Mouse (Mus musculus) hindbrain, embryonic 16.5 days (tissue): ENCODE data around the gene Tent4b. TPM values are rescaled to one million over a fixed set of nuclear protein-coding genes. Genes with fewer than 3 reads are reported as not detected.

Experiments used
- ATAC-seq: fragments of 200-750 bp; cut with Nextera tagmentation; 2 replicates; pipeline ENCODE4 v1.8.0; 2017; ENCODE audit warnings: moderate TSS enrichment, moderate library complexity
- H3K27ac ChIP-seq: fragments of 300-500 bp; sonication (generic); 2 replicates; pipeline ENCODE4 v1.5.1; 2014; ENCODE audit warnings: low read depth, mild to moderate bottlenecking, control low read depth, low read length, moderate library complexity
- H3K27me3 ChIP-seq: fragments of 300-500 bp; sonication (generic); replicated peaks from 2 replicates; pipeline ENCODE4 v1.6.1; 2014; ENCODE audit warnings: low read length; ENCODE audit not compliant: control insufficient read depth, insufficient read depth
- H3K36me3 ChIP-seq: fragments of 300-500 bp; sonication (generic); 2 replicates; pipeline ENCODE4 v1.6.1; 2014; ENCODE audit warnings: mild to moderate bottlenecking, low read length, moderate library complexity, mixed read lengths; ENCODE audit not compliant: control insufficient read depth, insufficient read depth
- H3K4me1 ChIP-seq: fragments of 300-500 bp; sonication (generic); 2 replicates; pipeline ENCODE4 v1.6.1; 2014; ENCODE audit warnings: low read depth, low read length; ENCODE audit not compliant: control insufficient read depth, insufficient read depth
- H3K4me2 ChIP-seq: fragments of 300-500 bp; sonication (generic); 2 replicates; pipeline ENCODE4 v1.6.1; 2014; ENCODE audit warnings: mild to moderate bottlenecking, low read length, control low read depth, moderate library complexity
- H3K4me3 ChIP-seq: fragments of 300-500 bp; sonication (generic); 2 replicates; pipeline ENCODE4 v1.5.1; 2014; ENCODE audit warnings: mild to moderate bottlenecking, low read length, control low read depth, moderate library complexity
- H3K9ac ChIP-seq: fragments of 300-500 bp; sonication (generic); 2 replicates; pipeline ENCODE4 v1.6.1; 2014; ENCODE audit warnings: low read depth, mild to moderate bottlenecking, control low read depth, low read length, moderate library complexity
- H3K9me3 ChIP-seq: fragments of 300-500 bp; sonication (generic); 2 replicates; pipeline ENCODE4 v1.6.1; 2014; ENCODE audit warnings: mild to moderate bottlenecking, low read length, moderate library complexity; ENCODE audit not compliant: control insufficient read depth
- WGBS: fragments of 180-500 bp; shearing (Covaris S2); extraction: QIAGEN DNeasy Blood & Tissue Kit; methylation state at CpG from one replicate; pipeline ENCODE4 v1.1.7; 2014; 5-methylcytosine and 5-hydroxymethylcytosine counted together
- polyA plus RNA-seq: library from polyadenylated mRNA; unstranded; fragments of >200 nt; fragmentation: Nextera tagmentation; extraction: Ambion mirVana; gene quantifications from 2 replicates; pipeline ENCODE4 v1.2.1, GENCODE M21; 2015

Gene Tent4b
- 7.7 and 8.5 TPM in 2 replicates for polyA plus RNA-seq

DNA sequence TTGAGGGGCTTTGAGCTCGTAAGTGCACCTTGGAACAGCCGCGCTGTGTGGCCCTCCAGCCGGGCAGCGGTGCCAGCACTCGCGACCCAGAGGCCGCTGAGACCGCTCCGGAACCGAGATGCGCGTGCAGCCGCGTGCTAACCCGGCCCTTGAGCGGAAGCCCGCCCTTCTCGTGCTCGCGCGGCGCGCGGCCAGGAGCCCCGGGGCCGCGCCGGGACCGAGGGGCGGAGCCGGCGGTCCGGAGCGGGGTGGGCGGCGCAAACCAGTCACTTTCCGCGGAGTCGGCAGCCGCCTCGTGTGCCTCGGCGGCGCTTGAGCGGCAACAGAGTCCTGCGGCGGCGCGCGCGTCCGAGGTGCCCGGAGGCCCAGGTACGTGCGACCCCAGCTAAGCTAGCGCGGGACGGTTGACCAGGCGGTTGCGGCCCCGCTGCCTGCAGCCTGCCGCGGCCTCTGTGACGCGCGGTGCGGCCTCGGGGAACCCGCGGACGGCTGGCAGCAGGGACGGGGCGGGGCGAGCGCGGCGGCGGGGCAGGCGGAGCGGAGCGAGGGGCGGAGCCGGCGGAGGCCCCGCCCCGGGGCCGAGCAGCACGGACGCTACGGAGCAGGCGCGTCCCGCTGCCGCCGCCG lies at the start of gene Tent4b:
Gene Tent4b (plus strand): TSS at position 269 of the 627 bp plus-strand sequence.
- H3K9ac ChIP-seq: peak within 1 kb of the TSS; percentile 91
- peaks cover 27% of the 10 kb centered on the region for H3K4me1 ChIP-seq
- H3K4me2 ChIP-seq: peak within 1 kb of the TSS; percentile 93
- H3K27me3 ChIP-seq: no peaks in the 10 kb centered on the region
- peak within 1 kb of the TSS; percentile 99 for H3K27ac ChIP-seq
- no peaks in the 10 kb centered on the region for H3K36me3 ChIP-seq
- no peaks in the 10 kb centered on the region for H3K9me3 ChIP-seq
- under 1% methylated on average over 69 of the region's 97 CpGs for WGBS
- peak; percentile 97 for ATAC-seq
- H3K4me3 ChIP-seq: peak within 1 kb of the TSS; percentile 92

DNA sequence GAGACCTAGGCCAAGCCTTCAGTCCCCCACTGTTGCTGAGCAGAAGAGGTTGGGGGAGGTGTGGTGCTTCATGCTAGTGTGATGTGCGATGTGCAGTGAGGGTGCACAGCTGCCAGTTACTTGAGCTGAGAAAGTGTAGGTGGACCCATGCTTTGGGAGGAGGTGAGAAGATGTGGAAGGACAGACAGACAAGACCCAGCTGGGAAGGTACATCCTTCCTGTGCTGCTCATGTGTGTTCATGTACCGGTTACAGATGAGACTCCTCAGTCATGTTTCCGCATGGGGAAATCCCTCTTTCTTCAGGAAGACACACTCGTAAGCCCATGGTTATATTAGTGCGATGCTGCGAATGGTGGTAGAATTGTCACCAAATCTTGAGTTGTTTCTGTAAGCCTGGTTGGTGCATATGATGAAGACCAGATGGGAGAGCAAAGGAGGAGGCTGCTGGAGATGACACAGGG lies 48.1 kb upstream of the Tent4b start:
- Histone ChIP-seq H3K27me3 (no peaks in the 10 kb centered on the region), H3K4me1 (no peaks in the 10 kb centered on the region), H3K36me3 (peaks cover 47% of the 10 kb centered on the region), H3K9me3 (no peaks in the 10 kb centered on the region), H3K4me3 (no peak overlapping the region), H3K27ac (no peak overlapping the region), H3K9ac (no peak overlapping the region), H3K4me2 (no peak overlapping the region)
- ATAC-seq: no peak
- WGBS: 96% methylated on average over 6 of the region's 6 CpGs

DNA sequence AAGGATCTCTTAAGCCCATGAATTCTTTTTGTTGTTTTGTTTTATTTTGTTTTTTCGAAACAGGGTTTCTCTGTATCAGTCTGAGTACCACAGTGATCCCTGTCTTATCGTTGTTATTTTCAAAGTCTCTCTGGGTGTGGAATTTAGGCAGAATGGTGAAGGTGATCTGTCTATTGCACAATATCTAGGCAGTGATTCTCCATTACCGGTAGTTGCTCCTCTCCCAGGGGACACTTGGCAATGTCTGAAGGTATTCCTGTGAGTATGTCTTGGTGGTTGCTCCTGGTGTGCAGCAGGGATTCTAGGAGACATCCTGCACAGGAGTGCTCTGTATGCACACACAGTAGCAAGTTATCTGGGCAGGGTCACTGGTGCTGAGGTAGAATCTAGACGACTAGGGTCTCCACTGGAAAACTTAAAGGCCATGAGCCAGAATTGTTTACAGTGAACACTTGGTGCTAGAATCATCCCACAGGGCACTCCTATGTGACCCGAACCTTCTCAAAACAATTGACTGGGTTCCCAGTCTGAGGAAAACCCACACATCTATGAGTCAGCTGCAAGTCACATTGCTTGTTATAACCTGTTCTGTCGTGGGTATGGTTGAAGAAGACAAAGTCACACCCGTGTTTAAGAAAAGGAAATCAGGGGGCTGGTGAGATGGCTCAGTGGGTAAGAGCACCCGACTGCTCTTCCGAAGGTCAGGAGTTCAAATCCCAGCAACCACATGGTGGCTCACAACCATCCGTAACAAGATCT lies 38.6 kb upstream of the Tent4b start:
- Histone ChIP-seq H3K4me2 (no peak overlapping the region), H3K36me3 (peaks cover 48% of the 10 kb centered on the region), H3K9ac (no peak overlapping the region), H3K9me3 (no peaks in the 10 kb centered on the region), H3K4me1 (no peaks in the 10 kb centered on the region), H3K27ac (no peak overlapping the region), H3K4me3 (no peak overlapping the region), H3K27me3 (no peaks in the 10 kb centered on the region)
- ATAC-seq: no peak
- 94% methylated on average over 9 of the region's 10 CpGs for WGBS

DNA sequence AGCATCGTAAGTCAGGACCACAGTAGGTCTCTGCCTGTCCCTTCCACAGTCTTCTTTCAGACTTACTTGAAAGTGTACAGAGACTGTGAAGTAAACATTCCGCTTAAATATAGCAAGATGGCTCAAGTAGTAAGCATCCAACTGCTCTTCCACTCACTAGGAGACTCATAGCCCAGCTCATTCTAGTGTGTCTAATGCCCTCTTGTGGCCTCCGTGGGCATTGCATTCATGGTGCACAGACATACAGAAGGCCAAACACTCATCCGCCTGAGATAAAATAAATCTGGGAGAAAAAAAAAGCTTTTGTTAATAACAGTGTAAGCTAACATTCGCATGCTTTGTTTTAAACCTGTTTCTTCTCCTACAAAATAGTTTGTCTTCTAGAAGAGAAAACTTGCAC lies 37.6 kb upstream of the Tent4b start:
- ATAC-seq: no peak
- Histone ChIP-seq H3K4me2 (no peak overlapping the region), H3K9me3 (no peaks in the 10 kb centered on the region), H3K27ac (no peak overlapping the region), H3K36me3 (peaks cover 53% of the 10 kb centered on the region), H3K4me1 (no peaks in the 10 kb centered on the region), H3K9ac (no peak overlapping the region), H3K27me3 (no peaks in the 10 kb centered on the region), H3K4me3 (no peak overlapping the region)
- WGBS: 80% methylated on average over 5 of the region's 5 CpGs

DNA sequence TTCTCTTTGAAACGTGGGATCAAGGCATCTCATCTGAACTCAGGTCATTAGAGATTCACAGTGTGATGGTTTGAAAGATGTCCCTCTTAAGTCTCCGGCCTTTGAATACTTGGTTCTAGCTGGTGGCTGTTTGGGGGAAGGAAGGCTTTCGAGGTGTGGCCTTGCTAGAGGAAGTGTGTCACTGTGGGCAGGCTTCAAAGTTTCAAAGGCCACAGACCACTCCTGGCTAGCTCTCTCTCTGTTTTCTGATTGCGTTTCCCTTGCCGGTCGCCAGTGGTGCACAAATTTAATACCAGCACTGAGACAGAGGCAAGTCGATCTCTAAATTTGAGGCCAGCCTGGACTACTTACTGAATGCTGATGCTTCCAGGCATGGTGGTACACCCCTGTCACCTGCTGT lies 23.7 kb upstream of the Tent4b start:
- Histone ChIP-seq H3K9ac (no peak overlapping the region), H3K36me3 (peaks cover 12% of the 10 kb centered on the region), H3K4me2 (no peak overlapping the region), H3K4me3 (no peak overlapping the region), H3K27me3 (no peaks in the 10 kb centered on the region), H3K4me1 (no peaks in the 10 kb centered on the region), H3K9me3 (no peaks in the 10 kb centered on the region), H3K27ac (no peak overlapping the region)
- ATAC-seq: no peak
- 88% methylated on average over 7 of the region's 7 CpGs for WGBS

DNA sequence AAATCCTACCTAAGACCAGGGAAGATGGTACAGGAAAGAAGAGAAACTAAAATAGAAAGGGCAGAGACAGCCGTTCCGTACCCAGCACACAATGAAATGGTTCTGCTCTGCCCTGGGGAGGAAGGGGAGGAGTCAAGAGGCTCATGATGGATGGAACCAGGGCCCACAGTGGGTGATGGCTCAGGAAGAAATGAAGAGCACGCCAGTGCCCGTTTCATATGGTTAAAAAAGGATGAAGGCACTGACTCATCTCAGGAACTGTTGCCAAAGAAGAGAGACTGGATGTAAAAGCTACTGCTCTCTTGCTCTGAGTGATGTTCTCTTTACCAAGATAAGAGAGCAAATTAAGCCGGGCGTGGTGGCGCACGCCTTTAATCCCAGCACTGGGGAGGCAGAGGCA lies 21.7 kb upstream of the Tent4b start:
- no peaks in the 10 kb centered on the region for H3K4me1 ChIP-seq
- no peak overlapping the region for H3K9ac ChIP-seq
- no peaks in the 10 kb centered on the region for H3K9me3 ChIP-seq
- no peak overlapping the region for H3K4me3 ChIP-seq
- H3K27ac ChIP-seq: no peak overlapping the region
- H3K4me2 ChIP-seq: no peak overlapping the region
- 91% methylated on average over 8 of the region's 8 CpGs for WGBS
- ATAC-seq: no peak
- peaks cover 3% of the 10 kb centered on the region; the same call in 1 of the 2 replicates for H3K36me3 ChIP-seq
- no peaks in the 10 kb centered on the region for H3K27me3 ChIP-seq

DNA sequence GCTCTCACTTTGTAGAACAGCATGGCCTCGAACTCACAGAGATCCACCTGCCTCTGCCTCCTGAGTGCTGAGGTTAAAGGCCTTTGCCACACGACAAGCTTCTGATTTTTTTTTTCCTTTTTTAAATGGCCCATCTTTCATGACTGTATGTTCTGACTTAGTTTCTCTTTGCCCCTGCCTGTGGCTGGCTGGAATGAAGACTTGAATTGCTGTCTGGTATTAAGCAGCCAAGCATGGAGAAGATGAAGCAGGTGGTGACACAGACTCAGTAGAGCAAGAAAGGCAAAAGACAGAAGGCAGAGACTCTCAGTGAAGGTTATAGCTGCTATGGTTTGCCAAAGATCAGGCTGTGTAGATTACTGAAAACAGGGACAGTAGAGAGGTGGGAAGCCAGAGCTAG lies 15.9 kb upstream of the Tent4b start:
- ATAC-seq: no peak
- 82% methylated on average over 2 of the region's 2 CpGs for WGBS
- H3K27me3 ChIP-seq: no peaks in the 10 kb centered on the region
- H3K4me3 ChIP-seq: no peak overlapping the region
- H3K9me3 ChIP-seq: no peaks in the 10 kb centered on the region
- H3K9ac ChIP-seq: no peak overlapping the region
- no peak overlapping the region for H3K27ac ChIP-seq
- no peaks in the 10 kb centered on the region for H3K36me3 ChIP-seq
- H3K4me1 ChIP-seq: no peaks in the 10 kb centered on the region
- H3K4me2 ChIP-seq: no peak overlapping the region

DNA sequence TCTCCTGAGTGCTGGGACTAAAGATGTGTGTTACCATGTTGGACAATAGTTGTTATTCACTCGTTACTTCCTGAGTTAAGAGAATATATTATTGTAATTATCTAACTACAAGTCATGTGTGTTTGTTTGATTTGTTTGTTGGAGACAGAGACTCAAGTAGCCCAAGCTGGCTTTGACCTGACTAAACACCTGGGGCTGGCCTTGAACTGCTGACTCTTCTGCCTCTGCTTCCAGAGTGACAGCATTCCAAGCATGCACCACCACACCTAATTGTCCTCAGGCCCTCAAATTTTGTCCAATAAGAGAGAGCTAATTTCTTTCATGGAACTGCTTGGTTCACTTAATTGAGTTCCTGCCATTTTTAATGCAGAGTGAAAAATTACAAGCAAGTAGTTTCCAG lies 14.1 kb upstream of the Tent4b start:
- no peak overlapping the region for H3K9ac ChIP-seq
- no peak overlapping the region for H3K4me2 ChIP-seq
- H3K4me3 ChIP-seq: no peak overlapping the region
- no peaks in the 10 kb centered on the region for H3K4me1 ChIP-seq
- WGBS: 73% methylated on average over 1 of the region's 1 CpGs
- no peaks in the 10 kb centered on the region for H3K36me3 ChIP-seq
- H3K27ac ChIP-seq: no peak overlapping the region
- H3K9me3 ChIP-seq: no peaks in the 10 kb centered on the region
- ATAC-seq: no peak
- no peaks in the 10 kb centered on the region for H3K27me3 ChIP-seq

DNA sequence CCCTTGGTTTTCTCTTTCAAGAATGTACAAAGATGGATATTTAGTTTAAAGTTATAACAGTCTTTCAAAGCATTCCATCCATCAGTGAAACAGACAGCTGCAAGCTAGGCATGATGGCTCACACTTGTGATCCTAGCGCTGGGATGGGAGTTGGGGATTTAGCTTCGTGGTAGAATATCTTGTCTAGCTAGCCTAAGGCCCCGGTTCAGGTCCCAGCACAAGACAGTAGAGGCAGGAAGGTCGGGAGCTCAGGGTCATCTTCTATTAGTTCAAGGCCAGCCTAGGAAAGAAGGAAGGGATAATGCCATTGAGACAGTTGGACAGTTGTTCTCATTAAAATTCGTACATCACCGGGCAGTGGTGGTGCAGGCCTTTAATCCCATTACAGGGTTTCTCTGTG lies 13.3 kb upstream of the Tent4b start:
- Histone ChIP-seq H3K9ac (no peak overlapping the region), H3K27ac (no peak overlapping the region), H3K4me1 (no peaks in the 10 kb centered on the region), H3K4me2 (no peak overlapping the region), H3K9me3 (no peaks in the 10 kb centered on the region), H3K36me3 (no peaks in the 10 kb centered on the region), H3K4me3 (no peak overlapping the region), H3K27me3 (no peaks in the 10 kb centered on the region)
- 83% methylated on average over 6 of the region's 6 CpGs for WGBS
- no peak for ATAC-seq
